Mouse (Mus musculus) liver, embryonic 15.5 days (tissue): ENCODE data around the gene Arl5a. TPM values are rescaled to one million over a fixed set of nuclear protein-coding genes. Genes with fewer than 3 reads are reported as not detected.

Experiments
- ATAC-seq: fragments of 200-750 bp; cut with Nextera tagmentation; 2 replicates; pipeline ENCODE4 v1.8.0; 2017; ENCODE audit warnings: moderate number of reproducible peaks, mild to moderate bottlenecking, moderate library complexity; ENCODE audit not compliant: insufficient read depth
- H3K27ac ChIP-seq: fragments of 300-500 bp; sonication (generic); replicated peaks from 2 replicates; pipeline ENCODE4 v1.5.1; 2015; ENCODE audit warnings: mild to moderate bottlenecking, inconsistent platforms
- H3K27me3 ChIP-seq: fragments of 300-500 bp; sonication (generic); 2 replicates; pipeline ENCODE4 v1.6.1; 2015; ENCODE audit warnings: mild to moderate bottlenecking, inconsistent platforms
- H3K36me3 ChIP-seq: fragments of 300-500 bp; sonication (generic); replicated peaks from 2 replicates; pipeline ENCODE4 v1.6.1; 2015; ENCODE audit warnings: moderate library complexity, mild to moderate bottlenecking, inconsistent platforms
- H3K4me1 ChIP-seq: fragments of 300-500 bp; sonication (generic); replicated peaks from 2 replicates; pipeline ENCODE4 v1.6.1; 2015; ENCODE audit warnings: inconsistent platforms
- H3K4me2 ChIP-seq: fragments of 300-500 bp; sonication (generic); 2 replicates; pipeline ENCODE4 v1.6.1; 2015; ENCODE audit warnings: moderate library complexity, mild to moderate bottlenecking, inconsistent platforms
- H3K4me3 ChIP-seq: fragments of 300-500 bp; sonication (generic); replicated peaks from 2 replicates; pipeline ENCODE4 v1.5.1; 2015; ENCODE audit warnings: mild to moderate bottlenecking, inconsistent platforms
- H3K9ac ChIP-seq: fragments of 300-500 bp; sonication (generic); 2 replicates; pipeline ENCODE4 v1.6.1; 2015; ENCODE audit warnings: moderate library complexity, mild to moderate bottlenecking, inconsistent platforms
- H3K9me3 ChIP-seq: fragments of 300-500 bp; sonication (generic); replicated peaks from 2 replicates; pipeline ENCODE4 v1.6.1; 2016; ENCODE audit warnings: inconsistent platforms
- WGBS: fragments of 180-500 bp; shearing (Covaris S2); methylation state at CpG from one replicate; pipeline ENCODE4 v1.1.7; 2015; ENCODE audit warnings: mixed read lengths; ENCODE audit not compliant: insufficient replicate concordance; 5-methylcytosine and 5-hydroxymethylcytosine counted together
- polyA plus RNA-seq: library from polyadenylated mRNA; unstranded; fragments of >200 nt; fragmentation: Nextera tagmentation; extraction: Ambion mirVana; gene quantifications from 2 replicates; pipeline ENCODE4 v1.2.1, GENCODE M21; 2015

The Arl5a gene
- polyA plus RNA-seq, 1 experiment from 2014 or later: 23.6 TPM

DNA sequence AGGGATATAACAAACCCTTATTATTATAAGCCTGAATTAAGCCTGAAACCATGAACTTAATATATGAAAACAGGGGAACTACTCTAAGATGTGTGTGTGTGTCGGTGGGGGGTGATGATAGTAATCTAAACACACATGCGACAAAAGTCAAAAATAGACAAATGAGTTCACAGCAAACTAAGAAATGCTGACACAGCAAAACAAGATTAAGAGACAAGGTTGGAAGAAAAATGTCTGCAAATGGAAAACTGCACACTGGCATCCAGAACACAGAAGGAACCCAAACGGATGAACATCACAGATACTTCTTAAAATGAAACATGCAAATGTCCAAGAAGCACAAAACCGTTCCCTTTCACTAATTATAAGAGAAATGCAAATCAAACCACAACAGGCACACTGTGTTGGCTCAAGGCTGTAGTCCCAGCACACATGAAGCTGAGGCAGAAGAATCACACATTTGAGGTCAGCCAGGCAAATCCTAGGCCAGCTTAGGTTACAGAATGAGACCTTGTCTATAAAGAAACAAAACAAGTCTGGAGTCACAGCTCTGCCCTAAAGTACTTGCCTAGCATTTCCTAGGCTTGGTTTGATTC is 15.8 kb upstream of the Arl5a start:
- Histone ChIP-seq H3K27me3 (no peaks in the 10 kb centered on the region), H3K4me1 (peaks cover 7% of the 10 kb centered on the region), H3K4me3 (no peak overlapping the region), H3K36me3 (no peaks in the 10 kb centered on the region), H3K27ac (no peak overlapping the region), H3K9me3 (no peaks in the 10 kb centered on the region), H3K4me2 (no peak overlapping the region), H3K9ac (no peak overlapping the region)
- ATAC-seq: no peak
- WGBS: 62% methylated on average over 4 of the region's 4 CpGs

DNA sequence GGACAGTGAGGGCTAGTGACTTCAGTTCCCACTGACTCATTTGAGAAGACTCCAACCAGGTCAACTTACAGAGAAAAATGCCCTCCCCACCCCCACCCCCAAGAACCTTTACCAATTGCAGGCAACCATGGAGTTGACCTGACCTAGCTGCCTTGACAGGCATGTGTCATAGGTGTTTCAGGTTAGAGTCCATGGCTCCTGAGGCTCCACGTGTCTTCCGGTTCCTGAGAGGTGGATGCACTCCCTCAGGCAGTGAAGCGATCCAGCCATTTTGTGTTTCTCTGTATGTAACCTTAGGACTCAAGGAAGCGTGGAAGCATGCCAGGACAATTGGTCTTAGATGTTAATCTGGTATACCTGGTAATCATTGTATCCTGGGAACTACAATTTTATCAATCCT is 13.7 kb upstream of the Arl5a start:
- no peak overlapping the region for H3K9ac ChIP-seq
- H3K27me3 ChIP-seq: no peaks in the 10 kb centered on the region
- no peaks in the 10 kb centered on the region for H3K36me3 ChIP-seq
- no peak overlapping the region for H3K27ac ChIP-seq
- ATAC-seq: no peak
- H3K4me1 ChIP-seq: peaks cover 7% of the 10 kb centered on the region
- H3K4me2 ChIP-seq: no peak overlapping the region
- H3K4me3 ChIP-seq: no peak overlapping the region
- WGBS: 82% methylated on average over 4 of the region's 4 CpGs
- H3K9me3 ChIP-seq: no peaks in the 10 kb centered on the region

DNA sequence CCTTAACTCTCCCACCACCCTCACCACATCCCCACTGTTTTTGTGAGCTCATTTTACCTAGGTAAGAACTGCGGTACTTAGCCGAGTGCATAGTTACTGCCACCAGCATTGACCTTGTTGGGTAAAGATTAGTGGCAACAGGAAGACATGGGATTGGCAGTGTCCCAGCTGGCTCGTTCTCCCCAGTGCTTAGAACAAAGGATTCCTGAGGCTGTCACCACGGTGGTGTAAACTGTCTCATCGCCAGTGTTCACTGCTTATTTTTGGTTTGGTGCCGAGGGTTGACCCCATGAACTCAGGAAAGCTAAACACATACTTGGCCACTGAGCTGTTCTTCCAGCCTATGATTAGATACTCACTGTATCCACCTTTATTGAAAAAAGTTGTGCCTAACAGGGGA is 13.3 kb upstream of the Arl5a start:
- H3K27ac ChIP-seq: no peak overlapping the region
- H3K4me3 ChIP-seq: no peak overlapping the region
- H3K27me3 ChIP-seq: no peaks in the 10 kb centered on the region
- H3K9me3 ChIP-seq: no peaks in the 10 kb centered on the region
- no peak overlapping the region for H3K9ac ChIP-seq
- no peak for ATAC-seq
- WGBS: 50% methylated on average over 6 of the region's 6 CpGs
- H3K36me3 ChIP-seq: no peaks in the 10 kb centered on the region
- peaks cover 7% of the 10 kb centered on the region for H3K4me1 ChIP-seq
- H3K4me2 ChIP-seq: no peak overlapping the region

GRCm38 (mm10) chr2:52435919-52436632 is 11.4 kb upstream of the Arl5a start:
- WGBS: 70% methylated on average over 14 of the region's 14 CpGs
- Histone ChIP-seq H3K4me1 (no peaks in the 10 kb centered on the region), H3K9me3 (no peaks in the 10 kb centered on the region), H3K4me3 (no peak overlapping the region), H3K27ac (no peak overlapping the region), H3K27me3 (no peaks in the 10 kb centered on the region), H3K9ac (no peak overlapping the region), H3K4me2 (no peak overlapping the region), H3K36me3 (no peaks in the 10 kb centered on the region)
- ATAC-seq: no peak

GRCm38 (mm10) chr2:52433365-52433764 is 8.7 kb upstream of the Arl5a start:
- H3K27ac ChIP-seq: no peak overlapping the region
- H3K4me3 ChIP-seq: no peak overlapping the region
- H3K9ac ChIP-seq: no peak overlapping the region
- ATAC-seq: no peak
- H3K36me3 ChIP-seq: no peaks in the 10 kb centered on the region
- H3K4me1 ChIP-seq: no peaks in the 10 kb centered on the region
- H3K9me3 ChIP-seq: no peaks in the 10 kb centered on the region
- no peaks in the 10 kb centered on the region for H3K27me3 ChIP-seq
- WGBS: 67% methylated on average over 7 of the region's 7 CpGs
- no peak overlapping the region for H3K4me2 ChIP-seq

DNA sequence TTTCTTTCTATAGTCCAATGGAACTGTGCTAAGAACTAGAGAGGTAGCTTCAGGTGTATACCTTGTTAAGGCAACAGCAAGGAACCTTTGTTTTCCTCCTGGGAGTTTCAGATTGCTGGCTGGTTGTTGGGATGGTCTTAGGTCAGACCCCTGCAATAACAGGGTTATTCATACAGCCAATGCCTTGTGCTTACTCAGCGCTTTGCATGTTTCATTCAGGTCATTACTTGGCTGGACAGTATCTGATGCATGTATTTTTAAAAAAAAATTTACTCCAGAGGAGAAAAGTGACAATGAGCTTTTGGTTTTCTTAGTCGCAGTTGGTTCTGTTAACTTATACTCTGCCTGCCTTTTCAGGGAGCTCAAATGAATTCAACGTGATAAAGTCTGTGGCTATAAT is 2.7 kb upstream of the Arl5a start:
- Histone ChIP-seq H3K4me1 (peaks cover 27% of the 10 kb centered on the region), H3K4me2 (no peak overlapping the region), H3K27ac (no peak overlapping the region), H3K9ac (no peak overlapping the region), H3K36me3 (no peaks in the 10 kb centered on the region), H3K27me3 (no peaks in the 10 kb centered on the region), H3K4me3 (no peak overlapping the region), H3K9me3 (no peaks in the 10 kb centered on the region)
- no peak for ATAC-seq
- 80% methylated on average over 3 of the region's 3 CpGs for WGBS

- WGBS: 83% methylated on average over 3 of the region's 3 CpGs
- H3K27me3 ChIP-seq: no peaks in the 10 kb centered on the region
- ATAC-seq: no peak
- no peaks in the 10 kb centered on the region for H3K36me3 ChIP-seq
- peak overlapping the region; percentile 89 for H3K4me2 ChIP-seq
- peaks cover 40% of the 10 kb centered on the region for H3K4me1 ChIP-seq
- peak overlapping the region; percentile 97 for H3K4me3 ChIP-seq
- H3K9ac ChIP-seq: peak overlapping the region; percentile 98; the same call in 1 of the 2 replicates
- no peaks in the 10 kb centered on the region for H3K9me3 ChIP-seq
- H3K27ac ChIP-seq: no peak overlapping the region
Measured at GRCm38 (mm10) chr2:52426041-52426440, 1.3 kb upstream of the Arl5a start.

DNA sequence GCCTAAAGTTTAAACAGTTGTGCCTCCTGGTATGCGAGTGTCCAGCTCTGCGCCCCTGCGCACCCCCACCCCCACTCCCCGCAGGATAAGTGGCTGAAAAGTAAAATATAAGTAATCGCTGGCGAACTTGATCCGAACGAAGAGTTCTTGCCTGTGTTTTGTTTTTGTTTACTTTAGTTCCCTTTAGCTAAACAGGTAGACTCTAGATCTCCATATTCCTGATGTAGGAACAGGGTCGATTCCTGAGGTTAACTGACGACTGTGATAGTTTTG is 758 bp upstream of the Arl5a start:
- H3K36me3 ChIP-seq: no peaks in the 10 kb centered on the region
- H3K27me3 ChIP-seq: no peaks in the 10 kb centered on the region
- peak overlapping the region; percentile 89 for H3K4me2 ChIP-seq
- H3K9me3 ChIP-seq: no peaks in the 10 kb centered on the region
- ATAC-seq: no peak
- peak overlapping the region; percentile 98 for H3K9ac ChIP-seq
- H3K4me1 ChIP-seq: peaks cover 46% of the 10 kb centered on the region
- peak overlapping the region; percentile 64 for H3K27ac ChIP-seq
- WGBS: 23% methylated on average over 10 of the region's 10 CpGs
- H3K4me3 ChIP-seq: peak overlapping the region; percentile 97

DNA sequence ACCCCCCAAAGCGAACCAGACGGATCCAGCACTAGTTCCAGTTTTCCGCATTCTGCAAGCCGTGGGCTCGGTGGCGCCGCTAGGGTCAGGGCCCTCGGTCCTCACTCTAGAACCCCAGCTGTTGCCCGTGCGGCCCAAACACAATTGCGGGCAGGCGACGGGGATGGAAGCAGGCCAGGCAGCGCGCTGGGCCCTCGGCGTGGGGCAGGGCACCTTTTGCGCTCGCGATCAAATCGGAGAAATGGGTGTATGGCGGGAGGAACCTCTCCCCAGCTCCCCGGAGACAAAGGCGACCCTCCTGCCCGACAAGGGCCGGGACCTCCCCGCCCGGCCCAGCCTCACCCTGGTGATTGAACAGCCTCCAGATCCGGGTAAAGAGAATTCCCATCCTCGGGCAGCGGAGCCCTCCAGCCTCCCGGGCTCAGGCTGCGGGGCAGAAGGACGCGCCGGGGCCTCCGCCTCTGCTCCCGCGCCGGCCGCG is 413 bp downstream of the Arl5a start:
- ATAC-seq: peak; percentile 62
- Histone ChIP-seq H3K4me1 (peaks cover 56% of the 10 kb centered on the region), H3K9me3 (no peaks in the 10 kb centered on the region)

GRCm38 (mm10) chr2:52423611-52424247 is 972 bp downstream of the Arl5a start:
- H3K4me3 ChIP-seq: peak overlapping the region; percentile 97
- peak overlapping the region; percentile 89 for H3K4me2 ChIP-seq
- ATAC-seq: no peak
- H3K9me3 ChIP-seq: no peaks in the 10 kb centered on the region
- 2% methylated on average over 16 of the region's 16 CpGs for whole genome bisulfite sequencing
- peak overlapping the region; percentile 98 for H3K9ac ChIP-seq
- peaks cover 62% of the 10 kb centered on the region for H3K4me1 ChIP-seq
- H3K36me3 ChIP-seq: no peaks in the 10 kb centered on the region
- peak overlapping the region; percentile 91 for H3K27ac ChIP-seq
- no peaks in the 10 kb centered on the region for H3K27me3 ChIP-seq

More for the DNA sequence above, 413 bp downstream of the Arl5a start:
- peak overlapping the region; percentile 97 for H3K4me3 ChIP-seq
- peak overlapping the region; percentile 89 for H3K4me2 ChIP-seq
- H3K27ac ChIP-seq: peak overlapping the region; percentile 91
- no peaks in the 10 kb centered on the region for H3K27me3 ChIP-seq
- H3K9ac ChIP-seq: peak overlapping the region; percentile 98
- H3K36me3 ChIP-seq: no peaks in the 10 kb centered on the region
- 0% methylated on average over 42 of the region's 42 CpGs for WGBS

DNA sequence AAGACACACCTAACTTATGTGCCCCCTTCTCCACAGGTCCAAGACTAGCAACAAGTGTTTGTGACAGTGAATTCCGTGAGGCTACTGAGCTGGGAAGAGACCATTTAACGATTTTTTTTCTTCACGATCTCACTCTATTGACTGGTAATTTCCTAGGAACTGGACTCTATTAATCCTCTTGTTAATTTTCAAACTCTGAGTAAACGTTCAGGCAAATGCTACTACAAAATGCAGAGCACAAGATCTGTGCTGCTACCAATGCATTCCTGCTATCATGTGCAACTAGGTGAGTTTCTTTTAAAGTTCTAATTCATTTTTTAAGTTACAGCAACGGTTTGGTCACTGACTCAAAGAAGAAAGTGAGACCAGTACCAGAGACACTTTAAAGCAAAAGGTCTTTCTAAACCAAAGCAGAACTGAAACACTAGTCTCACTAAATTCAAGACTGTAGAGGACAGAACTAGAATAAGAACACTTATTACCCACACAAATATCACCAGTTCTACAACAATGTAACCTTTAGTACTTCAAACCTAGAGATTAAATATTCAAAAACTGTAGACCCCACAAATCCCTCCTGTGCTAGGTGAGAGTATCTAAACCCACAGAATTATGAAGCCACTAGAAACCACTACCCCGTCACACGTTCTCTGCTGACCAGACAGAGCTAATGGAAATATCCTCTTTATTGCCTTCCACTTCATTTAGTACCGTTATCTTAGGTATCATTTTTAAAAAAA is 1.7 kb downstream of the Arl5a start:
- no peak for ATAC-seq
- Histone ChIP-seq H3K9ac (peak overlapping the region; percentile 98), H3K27ac (peak overlapping the region; percentile 91), H3K4me2 (peak overlapping the region; percentile 89), H3K4me3 (peak overlapping the region; percentile 97), H3K4me1 (peaks cover 62% of the 10 kb centered on the region), H3K9me3 (no peaks in the 10 kb centered on the region), H3K36me3 (no peaks in the 10 kb centered on the region), H3K27me3 (no peaks in the 10 kb centered on the region)
- WGBS: 29% methylated on average over 8 of the region's 8 CpGs
